Mouse (Mus musculus) liver, embryonic 14.5 days (tissue): ENCODE results near the gene Ecsit.

Source experiments
- CTCF ChIP-seq: IDR thresholded peaks from 2 replicates; pipeline ENCODE4 v1.5.1; 2016; ENCODE audit warnings: antibody characterized with exemption, low read depth, control low read depth
- EP300 ChIP-seq: IDR thresholded peaks from 2 replicates; pipeline ENCODE4 v1.6.1; 2016; ENCODE audit warnings: antibody characterized with exemption, low read depth

DNA sequence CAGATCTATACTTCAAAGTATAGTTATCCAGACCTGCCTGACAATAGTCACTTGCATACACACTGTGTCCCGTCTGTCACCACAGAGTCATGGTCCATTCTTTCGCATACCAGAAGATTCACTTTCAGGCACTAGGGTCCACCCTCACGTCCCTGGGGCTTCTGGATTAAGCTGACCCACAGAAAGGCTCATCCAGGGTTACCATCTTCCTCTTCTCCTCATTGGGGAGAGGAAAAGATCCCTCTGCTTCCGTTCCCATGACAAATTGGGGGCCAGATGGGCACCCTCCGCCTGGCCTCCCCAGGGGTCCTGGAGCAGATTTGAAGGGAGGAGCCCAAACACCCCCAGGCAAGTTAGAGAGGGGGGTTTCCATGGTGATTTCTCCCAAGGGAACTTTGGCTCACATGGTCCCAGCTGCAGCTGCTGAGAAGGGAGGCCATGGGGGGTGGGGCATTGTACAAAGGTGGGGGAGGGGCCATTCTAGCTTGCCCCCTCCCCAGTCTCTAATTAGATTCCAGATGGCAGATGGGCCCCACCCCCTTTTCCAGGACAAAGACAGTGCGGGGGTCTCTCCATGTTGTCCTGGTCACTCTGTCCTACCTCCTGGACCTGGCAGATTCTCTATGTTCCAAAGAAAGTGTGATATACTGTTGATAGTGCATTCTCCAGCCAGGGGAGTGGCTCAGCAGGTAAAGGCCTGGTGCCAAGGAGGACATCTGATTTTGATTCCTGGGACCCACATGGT lies 49.8 kb downstream of the Ecsit start:
- TF ChIP-seq CTCF = no peak
- no peak for TF ChIP-seq EP300
